Mouse (Mus musculus) urinary bladder, postnatal 4 days (tissue): ENCODE results near the gene Sstr3.

Experiments
- DNase-seq, 2 experiments: peaks; one replicate each; pipeline ENCODE4 v3.0.0; 2021 to 2022; ENCODE audit warnings: low spot score in 2 of 2

Sstr3 gene

DNA sequence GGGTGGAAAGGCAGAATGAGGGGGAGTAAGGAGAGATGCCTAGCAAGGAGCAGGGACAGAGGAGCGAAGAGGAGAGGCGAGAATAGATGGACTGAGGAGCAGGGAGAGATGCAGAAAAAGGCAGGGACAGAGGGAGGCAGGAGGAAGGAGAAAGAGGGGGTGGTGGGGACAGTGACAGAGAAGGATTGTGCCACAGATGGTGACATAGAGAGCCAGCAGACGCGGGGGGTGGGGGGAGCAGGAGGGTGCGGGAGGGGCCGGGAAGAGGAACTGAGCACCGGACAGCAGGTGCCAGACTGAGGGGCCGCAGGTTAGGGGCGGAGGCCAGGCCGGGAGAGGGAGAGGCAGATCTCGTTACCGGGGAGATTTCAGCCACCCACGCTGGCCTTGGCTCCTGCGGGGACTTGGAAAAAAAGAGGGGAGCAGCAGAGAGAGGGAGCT is at the start of gene Sstr3:
TSS of gene Sstr3 (minus strand) at position 125 of the 441 bp plus-strand sequence.
- no peak for DNase-seq

DNA sequence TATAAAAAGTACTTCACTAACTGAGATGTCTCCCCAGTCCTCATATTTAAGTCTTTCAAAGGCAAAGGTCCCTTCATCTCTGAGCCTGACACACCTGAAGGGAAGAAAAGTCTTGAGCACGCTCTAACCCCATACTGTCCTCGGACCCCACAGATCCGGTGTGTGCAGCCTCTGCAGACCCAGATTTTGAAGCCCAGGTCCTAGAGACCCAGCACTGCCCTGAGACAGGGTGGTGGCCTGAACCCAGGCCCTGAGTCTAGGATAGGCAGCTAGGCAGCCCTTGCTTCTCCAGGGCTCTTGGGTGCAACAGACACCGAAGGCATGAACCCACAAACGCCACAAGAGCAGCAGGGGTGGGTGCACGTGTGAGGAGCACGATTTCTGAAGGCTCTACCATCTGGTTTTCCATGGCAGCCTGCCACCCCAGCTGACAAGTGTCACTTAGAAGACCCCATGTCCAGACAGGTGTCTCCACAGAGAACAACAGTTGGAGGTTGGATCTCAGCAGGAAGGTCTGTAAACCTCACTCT is 49.5 kb upstream of the Sstr3 start:
- no peak for DNase-seq

DNA sequence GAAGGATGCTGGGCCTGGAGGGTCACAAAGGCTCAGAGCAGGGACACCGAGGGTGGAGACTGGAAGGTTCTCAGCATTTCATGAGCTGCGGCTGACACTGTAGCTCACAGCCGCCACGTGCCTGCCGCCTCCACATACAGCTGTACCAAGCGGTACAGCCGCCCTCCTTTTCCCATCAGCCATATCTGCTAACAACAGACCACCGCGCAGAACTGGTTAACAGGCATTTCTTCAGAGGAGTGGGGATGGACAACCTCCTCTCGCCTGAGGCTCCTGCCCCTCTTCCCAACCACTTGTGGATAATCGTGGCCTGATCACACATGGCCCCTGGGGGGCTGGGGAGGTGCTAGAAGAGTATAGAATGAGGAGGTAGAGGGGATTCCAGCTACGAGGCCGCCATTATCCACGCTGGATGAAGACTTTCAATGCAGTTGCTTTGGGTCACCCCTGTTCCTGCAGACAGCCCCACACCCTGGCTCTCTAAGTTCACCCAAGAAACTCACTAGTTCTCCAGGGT is 48.0 kb upstream of the Sstr3 start:
- DNase-seq: no peak

DNA sequence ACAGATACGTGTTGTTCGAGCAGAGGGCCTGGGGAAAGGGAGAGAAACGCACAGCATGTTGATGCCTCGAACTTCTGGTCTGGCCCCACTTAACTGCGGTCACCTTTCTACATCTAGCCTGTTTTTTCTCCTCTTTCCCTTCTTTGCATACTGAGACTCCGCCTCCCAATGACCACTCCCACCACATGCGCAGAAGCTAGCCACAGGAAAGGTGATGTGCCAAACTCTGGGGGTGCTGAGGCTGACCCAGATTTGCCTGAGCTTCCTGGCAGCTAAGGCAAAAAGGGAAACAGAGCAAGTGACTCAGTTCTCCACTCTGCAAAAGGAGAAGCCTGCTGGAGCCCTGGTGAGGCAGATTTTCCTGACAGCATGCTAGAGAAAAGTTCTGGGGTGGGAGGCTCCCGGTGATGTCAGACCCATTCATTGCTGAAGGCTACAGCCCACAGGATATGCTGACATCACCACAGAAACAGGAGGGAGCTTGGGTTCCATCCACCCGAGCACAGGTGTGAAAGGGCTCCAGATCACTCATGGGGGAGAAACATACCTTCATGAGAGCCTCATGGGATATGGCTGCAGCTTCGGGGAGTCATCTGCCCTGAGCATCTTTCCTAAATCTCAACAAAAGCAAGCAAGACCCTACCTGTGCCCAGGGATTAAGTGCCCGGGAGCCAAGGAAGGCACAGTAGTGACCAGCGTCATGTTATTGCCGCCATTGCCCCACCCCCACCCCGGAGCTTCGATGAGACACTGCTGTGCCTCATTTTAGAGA is 47.4 kb upstream of the Sstr3 start:
- DNase-seq: no peak

DNA sequence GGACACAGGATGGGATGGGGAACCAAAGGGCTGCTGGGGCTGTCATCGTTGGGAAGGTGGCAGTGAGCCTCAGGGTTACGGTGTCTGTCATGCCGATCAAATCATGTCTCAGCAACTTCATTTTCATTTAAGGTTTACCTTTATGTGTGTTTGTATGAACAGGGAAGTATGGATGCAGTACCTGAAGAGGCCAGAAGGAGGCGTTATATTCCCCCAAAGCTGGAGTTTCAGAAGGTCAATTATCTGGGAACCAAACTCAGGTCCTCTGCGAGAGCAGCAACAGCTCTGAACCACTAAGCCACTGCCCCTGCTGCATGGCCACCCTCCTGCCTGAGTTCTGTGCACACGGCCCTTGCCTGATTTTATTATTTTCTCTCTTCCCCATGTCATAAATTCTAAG is 46.3 kb upstream of the Sstr3 start:
- DNase-seq: no peak

DNA sequence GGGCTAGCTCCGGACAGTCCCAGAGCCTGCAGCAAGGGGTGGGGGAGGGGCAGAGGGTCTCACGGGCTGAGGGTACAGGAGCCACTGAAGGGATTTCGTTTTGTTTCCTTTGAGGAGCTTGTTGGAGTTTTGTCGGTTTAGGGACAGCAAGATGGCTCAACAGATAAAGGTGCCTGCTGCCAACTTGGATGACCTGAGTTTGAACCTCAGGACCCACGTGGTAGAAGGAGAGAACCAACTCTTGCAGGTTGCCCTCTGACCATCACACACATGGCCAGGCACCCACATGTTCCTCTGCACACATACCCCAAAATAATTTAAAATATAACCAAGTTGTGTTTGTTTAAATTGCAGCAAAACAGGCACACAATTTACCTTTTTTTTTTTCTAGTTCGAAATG is 45.5 kb upstream of the Sstr3 start:
- DNase-seq: no peak

DNA sequence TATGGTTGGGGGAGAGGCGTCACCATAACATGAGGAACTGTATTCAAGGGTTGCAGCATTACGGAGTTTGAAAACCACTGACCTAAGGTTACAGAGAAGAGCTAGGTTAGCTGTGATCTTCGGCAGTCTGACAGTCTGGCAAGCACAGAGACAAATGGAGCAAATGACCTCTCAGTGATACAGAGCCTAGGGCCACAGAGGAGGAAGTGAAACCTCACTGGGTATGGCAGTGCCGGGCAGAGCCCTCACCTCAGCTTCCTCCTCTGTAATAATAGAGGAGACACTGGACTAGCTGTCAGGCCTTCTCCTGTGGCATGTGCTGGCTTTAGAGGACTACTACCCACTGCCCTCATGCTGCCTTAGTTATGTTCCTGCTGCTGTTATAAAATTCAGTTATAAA is 44.4 kb upstream of the Sstr3 start:
- DNase-seq: no peak

DNA sequence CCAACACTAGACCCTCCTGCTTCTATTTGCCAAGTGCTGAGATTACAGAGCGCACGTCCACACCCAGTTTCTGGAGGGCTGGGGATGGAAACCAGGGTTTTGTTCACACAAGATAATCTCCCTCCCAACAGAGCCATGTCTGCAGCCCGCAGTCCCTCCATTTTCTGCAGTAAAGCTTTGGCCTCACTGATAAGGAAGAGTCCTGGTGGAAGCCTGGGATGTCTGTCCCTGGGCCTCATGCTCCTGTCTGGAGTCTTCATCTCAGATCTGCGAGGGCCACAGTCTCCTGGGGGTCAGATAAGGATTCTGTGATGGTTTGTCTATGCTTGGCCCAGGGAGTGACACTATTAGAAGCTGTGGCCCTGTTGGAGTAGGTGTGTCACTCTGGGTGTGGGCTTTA is 43.6 kb upstream of the Sstr3 start:
- no peak for DNase-seq

DNA sequence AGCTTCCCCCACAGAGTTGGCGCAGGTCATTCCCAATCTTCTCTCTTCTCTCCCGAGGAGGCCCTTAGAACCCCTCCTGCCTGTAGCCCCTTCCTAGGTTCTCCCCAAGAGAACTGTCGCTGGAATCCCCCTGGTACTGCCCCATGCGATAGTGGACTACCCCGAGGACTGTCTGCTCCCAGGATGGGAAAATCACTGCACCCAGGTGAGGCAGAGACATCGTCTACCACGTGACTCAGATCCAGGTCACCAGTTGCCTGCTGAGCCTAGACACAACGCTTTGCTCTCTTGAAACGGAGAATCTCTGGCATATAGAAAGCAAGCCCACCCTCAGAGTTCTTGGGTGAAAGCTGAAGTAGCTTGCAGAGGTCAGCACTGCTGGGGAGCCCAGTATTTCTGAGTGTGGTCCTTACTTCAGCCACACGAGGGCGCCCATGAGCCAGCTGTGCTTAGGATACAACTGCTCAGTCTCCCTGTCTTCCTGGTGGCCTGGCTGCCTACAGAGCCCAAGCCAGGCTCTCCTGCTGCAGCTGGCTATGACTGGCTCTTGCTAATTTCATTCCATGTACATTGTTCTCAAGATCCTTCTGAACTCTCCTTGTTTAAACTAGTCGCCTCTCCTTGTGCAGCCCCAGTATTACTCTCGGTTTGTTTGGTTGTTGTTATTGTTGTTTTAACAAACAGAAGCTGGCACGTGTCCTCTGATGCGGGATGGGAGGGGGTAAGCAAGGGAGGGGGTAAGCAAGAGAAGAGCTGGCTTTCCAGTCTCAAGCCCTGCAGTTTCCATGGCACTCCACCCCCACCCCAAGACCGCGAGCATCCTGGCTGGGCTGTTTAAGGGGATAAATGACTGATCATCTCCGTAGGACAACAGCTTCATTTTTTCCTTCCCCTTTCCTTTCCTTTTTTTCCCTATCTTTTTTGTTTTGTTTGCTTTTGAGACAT is 42.8 kb upstream of the Sstr3 start:
- peak; percentile 70 to 88 for DNase-seq

DNA sequence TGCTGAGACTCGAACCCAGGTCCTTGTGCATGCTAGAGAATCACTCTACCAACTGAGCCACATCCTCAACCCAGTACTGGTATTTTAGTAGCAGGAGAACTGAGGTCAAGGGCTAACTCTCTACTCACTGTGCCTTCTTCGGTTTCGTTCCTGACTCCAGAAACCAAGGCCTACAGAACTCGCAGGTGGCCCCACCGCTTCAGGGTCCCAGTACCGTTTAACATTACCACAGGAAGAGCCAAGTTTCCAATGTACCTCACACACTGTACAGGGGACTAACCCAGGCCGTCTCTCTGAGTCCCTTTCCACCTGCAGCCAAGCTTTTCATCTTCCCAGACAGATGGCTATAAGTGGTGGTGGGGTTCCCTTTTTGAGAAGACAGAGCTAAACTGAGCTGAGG is 40.9 kb upstream of the Sstr3 start:
- no peak for DNase-seq

DNA sequence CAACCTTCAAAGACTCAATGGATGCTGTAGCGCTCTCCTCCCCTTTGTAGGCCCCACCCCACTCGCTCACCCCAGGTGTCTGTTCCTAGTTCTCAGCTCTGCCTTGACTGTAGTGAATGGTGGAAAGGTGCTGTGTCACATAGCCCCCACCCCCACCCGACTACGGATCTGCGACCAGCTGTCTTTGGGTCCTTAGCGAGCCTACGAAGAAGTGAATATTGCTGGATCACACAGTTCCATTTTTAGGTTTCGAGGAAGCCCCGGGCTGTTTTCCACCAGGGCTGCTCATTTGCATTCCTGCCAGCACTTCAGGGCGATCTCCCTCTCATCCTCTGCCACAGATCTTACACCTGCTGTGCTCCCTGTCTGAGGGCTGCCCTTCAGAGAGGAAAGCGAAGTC is 38.9 kb upstream of the Sstr3 start:
- DNase-seq: no peak

DNA sequence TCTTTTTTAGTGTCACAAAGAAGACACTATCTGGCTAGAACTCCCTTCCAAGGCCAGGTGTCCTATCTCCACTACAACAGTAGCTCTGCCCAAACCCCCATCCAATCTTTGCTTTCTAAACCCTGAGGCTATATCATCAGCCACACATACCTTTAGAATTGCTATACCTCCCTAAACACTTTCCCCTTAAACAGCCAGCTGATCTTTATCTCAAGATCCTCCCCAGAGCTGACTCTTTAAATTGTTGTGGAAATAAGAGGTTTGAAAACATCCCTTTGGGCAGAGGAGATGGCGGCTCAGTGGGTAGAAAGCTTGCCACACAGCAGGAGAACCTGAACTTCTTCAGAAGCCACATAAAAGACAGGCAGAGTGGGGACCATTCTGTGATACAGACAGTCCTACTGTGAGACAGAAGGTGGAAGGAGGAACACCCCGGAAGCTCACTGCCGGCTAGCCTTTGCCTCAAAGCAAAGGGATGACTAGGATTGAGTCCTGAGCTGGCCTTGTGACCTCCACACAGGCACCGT is 31.9 kb upstream of the Sstr3 start:
- no peak for DNase-seq

DNA sequence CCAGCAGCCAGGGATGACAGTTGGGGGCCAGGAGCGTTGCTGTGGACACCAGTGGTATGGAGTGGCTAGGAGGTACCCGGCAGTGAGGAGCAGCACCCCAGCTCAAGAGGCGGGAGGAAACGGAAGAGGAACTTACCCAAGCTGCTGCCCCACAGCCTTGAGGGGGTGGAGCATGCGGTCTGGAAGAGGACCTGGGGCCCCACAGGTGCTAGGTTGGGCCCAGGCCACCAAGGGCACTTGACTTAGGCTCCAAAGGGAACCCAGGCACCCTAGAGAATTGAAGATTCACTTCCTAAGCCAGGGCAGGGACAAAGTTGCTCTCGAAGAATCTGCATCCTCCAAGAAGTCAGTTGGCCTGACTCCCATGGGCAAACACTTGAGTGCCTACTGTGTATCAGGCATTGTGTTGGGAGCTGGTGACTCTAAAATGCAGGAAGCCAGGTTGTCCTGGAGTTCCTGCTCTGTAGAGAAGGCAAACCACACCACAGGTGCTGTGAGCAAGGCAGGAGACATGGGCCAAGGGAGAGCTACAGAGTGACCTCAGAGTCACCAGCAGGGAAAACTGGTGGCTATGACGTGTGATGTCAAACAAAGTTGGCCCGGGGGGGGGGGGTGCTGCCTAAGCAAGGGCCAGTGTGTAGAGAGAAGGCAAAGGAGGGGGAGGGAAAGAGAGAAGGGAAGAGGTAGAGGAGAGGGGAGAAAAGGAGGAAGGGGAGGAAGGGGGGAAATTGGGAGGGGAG is 28.3 kb upstream of the Sstr3 start, which contains the start of gene Rac2:
TSS of gene Rac2 (minus strand) at position 126 of the 740 bp plus-strand sequence.
- DNase-seq: no peak

DNA sequence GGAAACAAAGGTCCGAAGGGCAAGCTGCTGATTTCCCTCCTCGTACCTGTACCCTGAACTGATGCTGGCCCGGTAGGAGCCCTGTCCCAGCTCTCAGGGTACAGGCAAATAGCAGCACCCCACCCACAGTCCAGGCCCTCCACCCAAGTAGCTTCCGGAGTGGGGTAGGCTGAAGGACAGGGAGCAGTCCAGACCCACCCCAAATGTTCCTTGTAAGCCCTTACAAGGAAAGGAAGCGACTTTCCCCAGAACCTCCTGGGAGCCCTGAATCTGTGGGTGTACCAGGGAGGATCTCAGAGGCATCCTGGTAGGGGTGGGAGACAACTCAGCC is 27.8 kb upstream of the Sstr3 start:
- no peak for DNase-seq

DNA sequence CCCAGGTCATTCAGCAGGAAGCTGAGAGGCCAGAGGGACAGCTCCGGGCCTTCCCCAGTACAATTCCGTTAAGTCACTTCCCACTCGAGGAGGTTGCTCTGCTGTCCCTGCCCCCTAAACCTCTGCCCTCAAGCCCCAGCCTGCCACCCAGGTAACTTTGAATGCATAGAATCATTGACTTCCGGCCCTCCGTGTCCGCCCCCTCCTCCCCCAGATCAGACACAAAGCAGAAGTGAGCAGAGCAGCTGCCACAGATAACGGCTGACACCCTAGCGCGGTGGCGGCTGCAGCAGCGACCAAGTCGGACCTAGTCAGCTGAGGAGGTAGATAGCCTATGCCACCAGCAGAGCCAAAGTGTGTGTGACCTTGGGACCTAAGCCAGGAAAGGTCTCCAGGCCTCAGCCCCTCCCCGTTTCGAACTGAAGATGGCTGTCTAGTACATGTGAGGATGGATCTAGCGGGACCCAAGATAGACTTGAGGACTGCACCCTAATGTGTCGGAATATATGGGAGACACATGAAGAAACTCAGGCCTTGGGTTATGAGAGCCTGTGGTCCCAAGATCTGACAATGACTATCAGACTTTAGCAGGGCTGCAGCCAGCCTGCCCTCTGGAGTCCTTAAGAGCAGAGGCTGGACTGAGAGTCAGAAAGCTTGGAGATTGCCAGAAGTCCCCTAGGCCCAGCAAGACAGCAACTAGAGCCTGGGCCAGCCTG is 27.2 kb upstream of the Sstr3 start:
- no peak for DNase-seq

DNA sequence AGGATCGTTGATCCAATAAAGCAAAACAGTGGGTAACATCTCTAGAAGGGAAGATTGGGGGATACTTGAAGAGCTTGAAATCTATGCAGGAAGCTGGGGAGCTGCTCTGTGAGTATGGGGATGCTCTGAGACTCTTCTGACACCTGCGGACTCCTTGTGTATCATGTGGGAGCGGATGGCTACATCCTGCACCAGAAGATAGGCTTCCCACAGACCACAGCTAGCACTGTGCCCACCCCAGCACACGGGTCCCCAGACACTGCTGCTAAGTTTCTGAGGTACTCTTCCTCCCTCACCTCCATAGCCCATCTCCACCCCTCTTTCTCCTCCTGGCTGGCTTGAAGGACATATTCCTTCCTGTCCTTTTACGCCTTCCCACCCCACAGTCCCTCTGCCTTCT is 25.7 kb upstream of the Sstr3 start:
- no peak for DNase-seq

DNA sequence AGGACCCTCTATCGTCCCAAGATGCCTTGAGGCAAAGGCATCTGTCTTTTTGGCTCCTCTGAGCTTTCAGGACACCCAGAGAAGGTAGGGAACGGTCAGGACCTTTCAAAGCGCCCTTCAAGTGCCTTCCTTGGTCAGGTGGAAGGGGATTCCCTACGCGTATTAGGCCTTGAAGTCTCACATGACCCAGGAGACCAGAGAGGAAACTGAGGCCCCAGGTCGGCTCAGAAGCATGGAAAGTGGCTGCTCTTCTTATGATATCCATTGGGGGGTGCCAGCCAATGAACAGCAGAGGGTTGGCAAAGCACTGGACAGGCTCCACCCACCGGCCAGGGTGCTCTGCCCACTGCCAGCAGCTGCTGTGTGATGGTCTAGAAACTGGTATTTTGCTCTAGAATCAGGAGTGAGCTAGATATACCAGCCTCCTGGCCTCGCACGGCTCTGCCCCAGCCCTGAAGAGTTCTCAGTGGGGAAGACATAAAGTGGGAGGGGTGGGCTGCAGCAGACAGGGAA is 23.2 kb upstream of the Sstr3 start:
- DNase-seq: no peak

DNA sequence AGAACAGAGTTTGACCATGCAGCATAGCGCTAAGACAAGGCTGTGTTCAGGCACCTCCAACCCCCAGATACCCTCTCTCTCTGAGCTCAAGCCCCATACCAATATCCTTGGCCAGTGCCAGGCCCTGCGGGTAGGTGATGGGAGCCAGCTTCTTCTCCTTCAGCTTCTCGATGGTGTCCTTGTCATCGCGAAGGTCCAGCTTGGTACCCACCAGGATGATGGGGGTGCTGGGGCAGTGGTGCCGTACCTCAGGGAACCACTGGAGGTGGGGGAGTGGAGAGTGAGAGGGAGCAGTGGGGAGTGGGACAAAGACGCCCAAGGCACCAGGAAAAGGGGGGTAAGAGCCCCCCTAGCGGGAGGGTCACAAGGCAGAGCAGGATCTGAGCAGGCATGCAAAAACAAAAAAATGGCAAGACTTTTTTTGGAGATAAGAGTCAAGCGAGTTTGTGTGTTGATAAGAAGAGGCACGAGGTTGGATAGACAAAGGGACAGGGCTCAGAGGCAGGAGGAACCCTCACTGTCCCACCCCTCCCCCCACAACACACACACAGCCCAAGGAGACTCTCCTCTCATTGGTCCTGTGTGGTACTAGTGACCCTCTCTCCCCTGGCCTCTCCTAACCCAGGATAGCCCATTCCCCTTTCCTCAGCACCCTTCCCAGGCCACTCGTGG is 20.4 kb upstream of the Sstr3 start:
- no peak for DNase-seq

DNA sequence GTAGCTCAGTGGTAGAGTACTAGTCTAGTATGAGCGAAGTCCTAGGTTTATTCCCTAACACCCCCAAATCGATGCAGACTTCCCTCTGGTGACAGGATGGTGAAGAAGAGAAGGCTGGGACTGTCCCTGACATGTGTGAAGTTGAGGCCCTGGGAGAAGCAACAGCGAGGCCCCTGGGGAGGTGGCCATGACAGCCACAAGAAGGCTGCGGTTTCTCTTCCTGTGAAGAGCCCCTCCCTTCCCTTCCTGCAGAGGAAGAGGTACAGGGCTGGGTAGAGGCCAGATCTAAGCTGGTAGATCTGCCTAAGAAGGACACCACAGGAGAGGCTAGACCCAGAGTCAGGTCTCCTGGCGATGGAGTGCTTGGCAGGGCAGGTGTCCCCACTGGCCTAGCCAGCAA is 19.5 kb upstream of the Sstr3 start:
- DNase-seq: no peak

DNA sequence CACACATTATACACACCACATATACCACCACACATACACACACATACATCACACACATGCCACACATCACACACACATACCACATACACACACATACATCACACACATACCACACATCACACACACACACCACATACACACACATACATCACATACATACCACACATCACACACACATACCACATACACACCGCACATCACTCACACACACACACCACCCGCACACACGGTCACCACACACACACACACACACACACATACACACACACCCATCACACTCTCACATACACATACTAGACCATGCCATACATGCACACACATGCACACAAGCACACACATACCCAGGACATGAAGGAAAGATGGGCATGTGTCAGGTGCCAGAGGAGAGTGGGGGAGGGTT is 18.9 kb upstream of the Sstr3 start:
- DNase-seq: no peak
